Mouse (Mus musculus) CH12.LX (cell line): ENCODE results near the gene Dnm3. TPM values are rescaled to one million over a fixed set of nuclear protein-coding genes. Genes with fewer than 3 reads are reported as not detected.

Experiments
- DNase-seq: peaks from one replicate; pipeline ENCODE4 v3.0.0-alpha.2; 2013; ENCODE audit errors: extremely low read depth
- H3K27ac ChIP-seq: 2 replicates; pipeline ENCODE4 v1.5.1; 2012; ENCODE audit warnings: low read depth, mild to moderate bottlenecking, control low read depth, moderate library complexity; ENCODE audit not compliant: insufficient read depth
- H3K27me3 ChIP-seq: replicated peaks from 2 replicates; pipeline ENCODE3; 2012; ENCODE audit warnings: inconsistent platforms
- H3K36me3 ChIP-seq, 2 experiments: replicated peaks in 1 of 2; 2 replicates each; pipeline versions ENCODE3 to v1.6.1; 2012; ENCODE audit warnings: inconsistent platforms in 1 of 2, low read length in 1 of 2, mild to moderate bottlenecking in 1 of 2, mixed read lengths in 1 of 2, moderate library complexity in 1 of 2; ENCODE audit not compliant: control insufficient read depth in 1 of 2, insufficient read depth in 1 of 2
- H3K4me1 ChIP-seq, 2 experiments: 2 replicates each; pipeline ENCODE4 v1.6.1; 2012; ENCODE audit warnings: inconsistent platforms in 1 of 2, moderate library complexity in 1 of 2; ENCODE audit not compliant: insufficient read depth in 2 of 2, control insufficient read depth in 1 of 2
- H3K4me2 ChIP-seq: 2 replicates; pipeline ENCODE4 v1.6.1; 2012; ENCODE audit warnings: low read depth, mild to moderate bottlenecking, control low read depth; ENCODE audit not compliant: poor library complexity, insufficient read depth, severe bottlenecking
- H3K4me3 ChIP-seq, 3 experiments: fragments of 150-350 bp in 1 of 3; sonication (generic) in 1 of 3; replicated peaks in 1 of 3; 2 replicates each; pipeline versions ENCODE3 to v1.5.1; 2011 to 2012; ENCODE audit warnings: low read depth in 2 of 3, low read length in 2 of 3, mild to moderate bottlenecking in 2 of 3, moderate library complexity in 2 of 3, control low read depth in 1 of 3, improper control_type of control experiment in 1 of 3, inconsistent platforms in 1 of 3, mixed read lengths in 1 of 3; ENCODE audit not compliant: poor library complexity in 1 of 3
- H3K79me2 ChIP-seq: replicated peaks from 2 replicates; pipeline ENCODE4 v1.6.1; 2012; ENCODE audit warnings: mild to moderate bottlenecking, moderate library complexity; ENCODE audit not compliant: control insufficient read depth, poor library complexity, insufficient read depth, severe bottlenecking; ENCODE audit errors: extremely low read depth
- H3K9ac ChIP-seq: 2 replicates; pipeline ENCODE4 v1.6.1; 2012; ENCODE audit warnings: low read depth, mild to moderate bottlenecking, control low read depth, moderate library complexity; ENCODE audit not compliant: insufficient read depth
- H3K9me3 ChIP-seq: replicated peaks from 2 replicates; pipeline ENCODE3; 2012; ENCODE audit warnings: low read length, inconsistent platforms, mixed read lengths
- BHLHE40 ChIP-seq: IDR thresholded peaks from 2 replicates; pipeline ENCODE4 v1.6.1; 2011; ENCODE audit warnings: mild to moderate bottlenecking, low read depth, low read length, improper control_type of control experiment
- CHD1 ChIP-seq: IDR thresholded peaks from 2 replicates; pipeline ENCODE4 v1.6.1; 2012; ENCODE audit warnings: low read depth, low read length, improper control_type of control experiment, inconsistent platforms
- CHD2 ChIP-seq: IDR thresholded peaks from 2 replicates; pipeline ENCODE4 v1.6.1; 2011; ENCODE audit warnings: low read length, improper control_type of control experiment
- CTCF ChIP-seq, 2 experiments: IDR thresholded peaks in 1 of 2; conservative IDR thresholded peaks in 1 of 2; 2 replicates each; pipeline ENCODE4 v1.5.1; 2011 to 2012; ENCODE audit warnings: low read depth in 2 of 2, low read length in 2 of 2, improper control_type of control experiment in 1 of 2, inconsistent platforms in 1 of 2, mild to moderate bottlenecking in 1 of 2, moderate library complexity in 1 of 2
- E2F4 ChIP-seq: IDR thresholded peaks from 2 replicates; pipeline ENCODE4 v1.6.1; 2011; ENCODE audit warnings: low read depth, low read length, improper control_type of control experiment; ENCODE audit not compliant: insufficient replicate concordance
- HCFC1 ChIP-seq: IDR thresholded peaks from 2 replicates; pipeline ENCODE4 v1.6.1; 2012; ENCODE audit warnings: low read depth, mild to moderate bottlenecking, inconsistent platforms, low read length, improper control_type of control experiment
- IRF4 ChIP-seq: IDR thresholded peaks from 2 replicates; pipeline ENCODE4 v1.6.1; 2014; ENCODE audit warnings: low read depth, mild to moderate bottlenecking, inconsistent platforms, low read length, improper control_type of control experiment
- JUND ChIP-seq: conservative IDR thresholded peaks from 2 replicates; pipeline ENCODE4 v1.6.1; 2011; ENCODE audit warnings: low read depth, low read length, improper control_type of control experiment
- KAT2A ChIP-seq: IDR thresholded peaks from 2 replicates; pipeline ENCODE4 v1.6.1; 2012; ENCODE audit warnings: low read length, improper control_type of control experiment, inconsistent platforms; ENCODE audit not compliant: insufficient replicate concordance
- MEF2A ChIP-seq: IDR thresholded peaks from 2 replicates; pipeline ENCODE4 v1.6.1; 2014; ENCODE audit warnings: low read depth, mild to moderate bottlenecking, inconsistent platforms, low read length, improper control_type of control experiment, borderline replicate concordance
- MXI1 ChIP-seq: IDR thresholded peaks from 2 replicates; pipeline ENCODE4 v1.6.1; 2011; ENCODE audit warnings: mild to moderate bottlenecking, low read depth, low read length, improper control_type of control experiment
- PAX5 ChIP-seq: IDR thresholded peaks from 2 replicates; pipeline ENCODE4 v1.6.1; 2012; ENCODE audit warnings: low read length, inconsistent platforms, mixed read lengths
- SMC3 ChIP-seq: IDR thresholded peaks from 2 replicates; pipeline ENCODE4 v1.6.1; 2011; ENCODE audit warnings: low read depth, low read length, improper control_type of control experiment
- TBP ChIP-seq: conservative IDR thresholded peaks from 2 replicates; pipeline ENCODE4 v1.6.1; 2011; ENCODE audit warnings: low read depth, low read length, improper control_type of control experiment
- TCF12 ChIP-seq: IDR thresholded peaks from 2 replicates; pipeline ENCODE4 v1.6.1; 2014; ENCODE audit warnings: low read depth, mild to moderate bottlenecking, inconsistent platforms, low read length, improper control_type of control experiment
- UBTF ChIP-seq: IDR thresholded peaks from 2 replicates; pipeline ENCODE4 v1.6.1; 2012; ENCODE audit warnings: low read depth, mild to moderate bottlenecking, inconsistent platforms, low read length, improper control_type of control experiment, moderate library complexity
- USF1 ChIP-seq: IDR thresholded peaks from 2 replicates; pipeline ENCODE4 v1.6.1; 2014; ENCODE audit warnings: low read depth, mild to moderate bottlenecking, inconsistent platforms, low read length, improper control_type of control experiment
- ZC3H11A ChIP-seq: IDR thresholded peaks from 2 replicates; pipeline ENCODE4 v1.6.1; 2012; ENCODE audit warnings: low read depth, mild to moderate bottlenecking, inconsistent platforms, low read length, improper control_type of control experiment
- ZMIZ1 ChIP-seq: IDR thresholded peaks from 2 replicates; pipeline ENCODE4 v1.6.1; 2012; ENCODE audit warnings: low read depth, mild to moderate bottlenecking, inconsistent platforms, low read length, improper control_type of control experiment
- ZNF384 ChIP-seq: IDR thresholded peaks from 2 replicates; pipeline ENCODE4 v1.6.1; 2012; ENCODE audit warnings: low read depth, low read length, improper control_type of control experiment, inconsistent platforms
- dilution Hi-C: fragments of 300-500 bp; cut with MboI; formaldehyde crosslinking; loops from 2 replicates; pipeline ENCODE4 v1.14.3; 2020; ENCODE audit warnings: low sequenced_read_pairs; ENCODE audit not compliant: extremely low pct_unique_long_range_greater_than_20kb, extremely low pct_ligation_motif_present
- in situ Hi-C: fragments of 300-500 bp; cut with MboI; formaldehyde crosslinking; loops from 3 replicates; pipeline ENCODE4 v1.14.3; 2019; ENCODE audit warnings: low sequenced_read_pairs, low pct_ligation_motif_present, low pct_unique_long_range_greater_than_20kb, mixed read lengths
- polyA plus RNA-seq: library from polyadenylated mRNA; unstranded; fragments of >175 nt; gene quantifications from 2 replicates; pipeline ENCODE4 v1.2.1, GENCODE M21; 2012; ENCODE audit warnings: low read depth; ENCODE audit not compliant: insufficient read length
- total RNA-seq, 2 experiments: library from RNA; depleted of rRNA; stranded (reverse); fragments of 300-350 nt in 1 of 2; fragments of >200 nt in 1 of 2; gene quantifications; 2 replicates each; pipeline ENCODE4 v1.2.3; 2012 to 2014

Dnm3 gene
- total and polyA plus RNA-seq, 3 experiments, result 3.6 to 9.5 (median 6.9) TPM

DNA sequence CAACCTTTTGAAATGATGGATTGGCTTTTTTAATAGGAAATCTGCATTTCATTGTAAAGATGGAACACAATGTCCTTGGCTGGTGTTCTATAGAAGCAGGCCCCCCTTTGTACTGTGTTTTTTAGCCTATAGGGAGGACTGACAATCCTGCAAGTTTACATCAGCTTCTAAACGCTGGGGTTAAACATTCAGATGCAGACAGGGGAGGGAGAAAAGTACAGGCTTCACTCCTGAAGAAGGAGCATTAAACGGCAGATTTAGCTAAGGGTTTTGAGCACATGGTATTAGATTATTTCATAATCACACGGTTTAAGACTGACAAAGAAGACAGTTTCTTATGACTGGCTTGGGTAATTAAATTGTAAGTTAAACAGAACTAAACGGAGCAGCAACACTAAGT lies 341.5 kb downstream of the Dnm3 start:
- in situ Hi-C loops, result no loop called here
- Histone ChIP-seq H3K27ac (no peak overlapping the region), H3K4me1 (peaks cover 0 to 4% of the 10 kb centered on the region in 2 experiments; a peak in 1 of 4 replicates), H3K9ac (no peak overlapping the region), H3K4me3 (no peak overlapping the region), H3K4me2 (no peak overlapping the region), H3K27me3 (no peaks in the 10 kb centered on the region), H3K79me2 (no peaks in the 10 kb centered on the region), H3K9me3 (no peaks in the 10 kb centered on the region), H3K36me3 (peaks cover 0 to 2% of the 10 kb centered on the region in 2 experiments)
- dilution Hi-C loops, result no loop called here
- DNase-seq, result no peak
- no peak for TF ChIP-seq CHD2
- TF ChIP-seq TBP, result no peak
- no peak for TF ChIP-seq ZC3H11A
- TF ChIP-seq USF1, result no peak
- no peak for TF ChIP-seq E2F4
- no peak for TF ChIP-seq JUND
- no peak for TF ChIP-seq KAT2A
- TF ChIP-seq SMC3, result no peak
- no peak for TF ChIP-seq MXI1
- no peak for TF ChIP-seq HCFC1
- TF ChIP-seq PAX5, result no peak
- TF ChIP-seq ZMIZ1, result no peak
- no peak for TF ChIP-seq UBTF
- no peak for TF ChIP-seq BHLHE40
- TF ChIP-seq ZNF384, result no peak
- TF ChIP-seq TCF12, result no peak
- TF ChIP-seq CTCF (conservative IDR thresholded peaks at IDR 0.05 in 1 of 2, IDR thresholded peaks at IDR 0.05 in 1 of 2; ENCODE audit: low read depth in 2 of 2, low read length in 2 of 2), result no peak
- no peak for TF ChIP-seq CHD1
- TF ChIP-seq MEF2A, result no peak
- TF ChIP-seq IRF4, result no peak

DNA sequence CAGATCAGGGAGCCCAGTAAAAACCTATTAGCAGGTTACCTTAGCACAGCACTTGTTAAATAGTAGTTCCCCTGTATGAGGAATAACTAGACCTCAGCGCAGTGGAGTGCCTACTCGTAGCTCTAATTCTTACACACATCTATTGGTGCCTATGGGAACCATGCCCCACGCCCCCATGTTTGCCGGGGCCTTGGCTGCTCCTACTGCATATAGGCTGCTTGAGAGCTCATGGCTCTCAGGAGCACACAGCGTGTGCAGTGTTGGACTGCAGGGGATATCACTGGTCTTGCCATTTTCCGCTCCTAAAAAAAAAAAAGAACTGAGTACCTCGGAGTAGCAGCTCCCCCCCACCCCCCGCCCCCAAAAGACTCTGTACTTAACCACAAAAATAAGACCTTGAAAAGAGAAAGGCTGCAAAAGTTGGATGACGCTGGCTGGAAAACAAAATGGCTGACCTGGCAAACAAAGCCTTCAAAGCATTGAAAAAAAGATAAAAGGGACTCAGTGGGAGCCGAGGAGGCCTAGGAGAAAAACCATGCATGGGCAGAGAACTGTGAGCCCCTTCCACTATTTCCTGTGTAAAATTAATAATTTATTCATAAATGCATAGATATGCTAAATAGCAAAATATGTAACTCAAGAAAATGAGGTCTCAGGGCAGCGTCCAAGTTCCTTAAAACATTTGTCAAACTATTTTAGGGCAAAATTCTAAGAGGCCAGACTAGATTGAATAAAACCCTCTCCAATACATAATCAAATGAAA lies 342.2 kb downstream of the Dnm3 start:
- H3K9me3 ChIP-seq, result no peaks in the 10 kb centered on the region
- no peak overlapping the region for H3K4me3 ChIP-seq
- H3K4me1 ChIP-seq, result peaks cover 0 to 4% of the 10 kb centered on the region in 2 experiments; a peak in 1 of 4 replicates
- peaks cover 0 to 2% of the 10 kb centered on the region in 2 experiments for H3K36me3 ChIP-seq
- H3K4me2 ChIP-seq, result no peak overlapping the region
- in situ Hi-C loops (no loop called here), dilution Hi-C loops (no loop called here)
- no peaks in the 10 kb centered on the region for H3K79me2 ChIP-seq
- no peak for DNase-seq
- no peaks in the 10 kb centered on the region for H3K27me3 ChIP-seq
- H3K9ac ChIP-seq, result no peak overlapping the region
- TF ChIP-seq SMC3, result no peak
- no peak overlapping the region for H3K27ac ChIP-seq
